Mouse (Mus musculus) telencephalon, adult 2 months (tissue): Measurements from ENCODE around the gene Crebl2.

Experiments
- DNase-seq: peaks from one replicate; pipeline ENCODE4 v3.0.0-alpha.2; 2011; ENCODE audit warnings: low read depth, low spot score

Crebl2 gene

GRCm38 (mm10) chr6:134905811-134906210 lies 75.9 kb downstream of the Crebl2 start:
- DNase-seq = no peak
